Mouse (Mus musculus) liver, embryonic 12.5 days (tissue): ENCODE results near the gene Pip4k2b. TPM values are rescaled to one million over a fixed set of nuclear protein-coding genes. Genes with fewer than 3 reads are reported as not detected.
"Not testable (repeated sequence)": the region's sequence is repeated elsewhere in the genome, so short reads cannot be mapped to it uniquely, and the experiment has no call there.

Source experiments
- ATAC-seq: fragments of 200-750 bp; cut with Nextera tagmentation; 2 replicates; pipeline ENCODE4 v1.8.0; 2017; ENCODE audit warnings: moderate number of reproducible peaks, mild to moderate bottlenecking, moderate library complexity
- H3K27ac ChIP-seq: fragments of 300-500 bp; sonication (generic); 2 replicates; pipeline ENCODE4 v1.5.1; 2016; ENCODE audit warnings: mild to moderate bottlenecking
- H3K27me3 ChIP-seq: fragments of 300-500 bp; sonication (generic); replicated peaks from 2 replicates; pipeline ENCODE4 v1.6.1; 2016; ENCODE audit warnings: mild to moderate bottlenecking, moderate library complexity
- H3K36me3 ChIP-seq: fragments of 300-500 bp; sonication (generic); 2 replicates; pipeline ENCODE4 v1.6.1; 2016; ENCODE audit warnings: mild to moderate bottlenecking, moderate library complexity
- H3K4me1 ChIP-seq: fragments of 300-500 bp; sonication (generic); 2 replicates; pipeline ENCODE4 v1.6.1; 2016
- H3K4me2 ChIP-seq: fragments of 300-500 bp; sonication (generic); 2 replicates; pipeline ENCODE4 v1.6.1; 2016; ENCODE audit warnings: mild to moderate bottlenecking, moderate library complexity
- H3K4me3 ChIP-seq: fragments of 300-500 bp; sonication (generic); 2 replicates; pipeline ENCODE4 v1.5.1; 2016; ENCODE audit warnings: mild to moderate bottlenecking, moderate library complexity
- H3K9ac ChIP-seq: fragments of 300-500 bp; sonication (generic); 2 replicates; pipeline ENCODE4 v1.6.1; 2016; ENCODE audit warnings: mild to moderate bottlenecking, moderate library complexity
- H3K9me3 ChIP-seq: fragments of 300-500 bp; sonication (generic); replicated peaks from 2 replicates; pipeline ENCODE4 v1.6.1; 2016; ENCODE audit warnings: mild to moderate bottlenecking, moderate library complexity
- WGBS: fragments of 180-500 bp; shearing (Covaris S2); methylation state at CpG from one replicate; pipeline ENCODE4 v1.1.7; 2016; ENCODE audit not compliant: insufficient replicate concordance; 5-methylcytosine and 5-hydroxymethylcytosine counted together
- polyA plus RNA-seq: library from polyadenylated mRNA; unstranded; fragments of >200 nt; fragmentation: Nextera tagmentation; extraction: Ambion mirVana; gene quantifications from 2 replicates; pipeline ENCODE4 v1.2.1, GENCODE M21; 2016

The Pip4k2b gene
- polyA plus RNA-seq: 0.92 and 1.1 TPM in 2 replicates

DNA sequence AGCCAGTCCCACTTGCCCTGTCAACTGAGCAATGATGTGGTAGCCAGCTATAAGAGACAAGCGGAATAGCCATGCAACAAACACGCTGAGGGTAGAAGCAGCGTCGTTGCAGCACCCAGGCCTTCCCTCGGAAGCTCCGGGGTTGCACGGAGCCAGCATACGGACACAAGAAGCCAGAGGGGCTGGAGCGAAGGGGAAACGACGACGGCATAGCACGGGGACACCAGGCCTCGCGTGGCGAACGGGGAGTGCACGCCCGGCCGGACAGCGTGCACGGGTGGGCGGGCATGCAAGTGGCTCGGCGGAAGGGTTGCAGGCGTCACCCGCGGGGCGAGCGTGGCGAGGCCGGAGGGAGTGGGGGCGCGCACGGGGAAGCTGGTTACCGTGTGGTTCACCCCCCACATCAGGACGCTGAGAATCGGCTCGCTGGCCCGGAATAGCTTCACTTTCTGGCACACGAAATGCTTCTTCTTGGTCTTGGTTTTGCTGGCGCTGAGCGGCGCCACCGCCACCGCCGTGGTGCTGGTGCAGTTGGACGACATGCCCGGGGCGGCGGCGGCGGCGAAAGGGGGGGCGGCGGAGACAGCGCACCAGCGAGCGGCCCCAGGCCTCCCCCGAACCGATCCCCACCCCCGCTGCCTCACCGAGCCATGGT is at the start of gene Pip4k2b:
TSS of gene Pip4k2b (minus strand) at position 642 of the 655 bp plus-strand sequence.
- Histone ChIP-seq H3K4me2 (peak within 1 kb of the TSS; percentile 93), H3K4me1 (peaks cover 54% of the 10 kb centered on the region)

DNA sequence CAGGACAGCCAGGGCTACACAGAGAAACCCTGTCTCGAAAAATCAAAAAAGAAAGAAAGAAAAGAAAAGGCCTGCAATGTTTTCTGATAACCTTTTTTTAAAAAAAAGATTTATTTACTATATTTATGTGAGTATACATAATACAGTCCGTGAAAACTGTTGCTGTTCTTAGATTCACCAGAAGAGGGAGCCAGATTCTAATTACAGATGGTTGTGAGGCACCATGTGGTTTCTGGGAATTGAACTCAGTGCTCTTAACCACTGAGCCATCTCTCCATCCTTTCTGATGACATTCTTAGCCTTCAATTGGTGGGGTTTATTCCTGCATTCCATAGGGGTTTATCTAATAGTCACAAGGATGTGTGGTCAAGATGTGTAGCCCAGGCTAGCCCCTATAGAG is 48.7 kb upstream of the Pip4k2b start:
- no peak overlapping the region for H3K27ac ChIP-seq
- H3K9me3 ChIP-seq: no peaks in the 10 kb centered on the region
- no peaks in the 10 kb centered on the region for H3K36me3 ChIP-seq
- H3K4me1 ChIP-seq: peaks cover 16% of the 10 kb centered on the region
- no peak overlapping the region for H3K4me2 ChIP-seq
- no peak for ATAC-seq
- 3% methylated on average over 2 of the region's 2 CpGs for WGBS
- H3K4me3 ChIP-seq: no peak overlapping the region
- H3K9ac ChIP-seq: no peak overlapping the region
- H3K27me3 ChIP-seq: no peaks in the 10 kb centered on the region

More for the DNA sequence above, at the start of gene Pip4k2b:
- 1% methylated on average over 51 of the region's 63 CpGs for WGBS
- Histone ChIP-seq H3K4me3 (peak within 1 kb of the TSS; percentile 85), H3K27me3 (no peaks in the 10 kb centered on the region), H3K9me3 (0 out of 2 replicates have a peak, but pooled peaks cover under 1% of the 10 kb centered on the region), H3K27ac (peak within 1 kb of the TSS; percentile 85), H3K9ac (peak within 1 kb of the TSS; percentile 90), H3K36me3 (peaks cover 35% of the 10 kb centered on the region)
- peak; percentile 57 for ATAC-seq

DNA sequence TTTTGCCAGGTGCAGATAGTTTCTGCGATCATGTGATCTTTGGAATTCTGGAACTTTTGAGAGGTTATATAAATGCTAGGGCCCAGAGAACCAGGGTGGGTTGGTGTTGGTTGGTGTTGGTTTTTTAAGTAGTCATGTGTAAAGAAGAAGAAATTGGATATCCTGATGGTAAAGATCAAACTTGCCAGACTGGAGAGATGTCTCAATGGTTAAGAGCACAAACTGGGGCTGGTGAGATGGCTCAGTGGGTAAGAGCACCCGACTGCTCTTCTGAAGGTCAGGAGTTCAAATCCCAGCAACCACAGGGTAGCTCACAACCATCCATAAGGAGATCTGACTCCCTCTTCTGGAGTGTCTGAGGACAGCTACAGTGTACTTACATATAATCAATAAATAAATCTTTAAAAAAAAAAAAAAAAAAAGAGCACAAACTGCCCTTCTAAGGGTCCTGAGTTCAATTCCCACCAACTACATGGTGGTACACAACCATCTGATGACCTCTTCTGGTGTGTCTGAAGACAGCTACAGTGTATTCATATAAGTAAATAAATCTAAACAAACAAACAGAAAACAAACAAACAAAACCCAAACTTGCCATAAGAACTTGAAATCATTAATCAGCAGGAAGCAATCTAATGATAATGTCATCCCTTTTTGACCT is 46.4 kb upstream of the Pip4k2b start:
- H3K4me2 ChIP-seq, H3K4me3 ChIP-seq, H3K27ac ChIP-seq, H3K36me3 ChIP-seq, H3K27me3 ChIP-seq, ATAC-seq, H3K4me1 ChIP-seq, H3K9me3 ChIP-seq, H3K9ac ChIP-seq: not testable (repeated sequence)
- 64% methylated on average over 2 of the region's 2 CpGs for WGBS

DNA sequence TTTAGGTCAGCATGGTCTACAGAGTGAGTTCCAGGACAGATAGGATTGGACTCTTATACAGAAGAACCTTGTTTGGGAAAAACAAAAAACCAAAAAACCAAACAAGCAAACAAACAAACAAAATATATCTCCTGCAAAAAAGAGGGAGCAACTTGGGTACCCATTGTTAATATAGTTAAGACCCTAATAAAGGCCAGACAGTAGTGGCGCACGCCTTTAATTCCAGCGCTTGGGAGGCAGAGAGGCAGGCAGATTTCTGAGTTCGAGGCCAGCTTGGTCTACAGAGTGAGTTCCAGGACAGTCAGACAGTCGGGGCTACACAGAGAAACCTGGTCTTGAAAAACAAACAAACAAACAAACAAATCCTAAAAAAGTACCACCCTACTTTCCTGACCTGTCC is 45.2 kb upstream of the Pip4k2b start:
- WGBS: 67% methylated on average over 5 of the region's 5 CpGs
- Histone ChIP-seq H3K27me3 (no peaks in the 10 kb centered on the region; the same call in 1 of the 2 replicates), H3K4me2 (no peak overlapping the region), H3K9ac (no peak overlapping the region), H3K4me1 (no peaks in the 10 kb centered on the region), H3K9me3 (no peaks in the 10 kb centered on the region), H3K36me3 (no peaks in the 10 kb centered on the region), H3K4me3 (no peak overlapping the region), H3K27ac (no peak overlapping the region)
- ATAC-seq: no peak

- no peak overlapping the region for H3K27ac ChIP-seq
- no peak for ATAC-seq
These were observed 43.5 kb upstream of the Pip4k2b start for GRCm38 (mm10) chr11:97787961-97788360.

GRCm38 (mm10) chr11:97782564-97782895 is 38.0 kb upstream of the Pip4k2b start:
- Histone ChIP-seq H3K27ac (peak overlapping the region; percentile 88), H3K4me2 (peak overlapping the region; percentile 74), H3K27me3 (no peaks in the 10 kb centered on the region; the same call in 1 of the 2 replicates), H3K4me1 (peaks cover 36% of the 10 kb centered on the region), H3K9me3 (no peaks in the 10 kb centered on the region), H3K36me3 (peaks cover 43% of the 10 kb centered on the region), H3K4me3 (peak overlapping the region; percentile 80), H3K9ac (peak overlapping the region; percentile 64)
- no peak; the same call in 1 of the 2 replicates for ATAC-seq
- under 1% methylated on average over 10 of the region's 10 CpGs for WGBS

More at GRCm38 (mm10) chr11:97787961-97788360, 43.5 kb upstream of the Pip4k2b start:
- H3K9me3 ChIP-seq: no peaks in the 10 kb centered on the region
- 75% methylated on average over 3 of the region's 3 CpGs for WGBS
- H3K36me3 ChIP-seq: 0 out of 2 replicates have a peak, but pooled peaks cover 3% of the 10 kb centered on the region
- H3K9ac ChIP-seq: no peak overlapping the region
- H3K4me1 ChIP-seq: peaks cover 6% of the 10 kb centered on the region
- no peak overlapping the region for H3K4me3 ChIP-seq
- H3K27me3 ChIP-seq: no peaks in the 10 kb centered on the region; the same call in 1 of the 2 replicates
- H3K4me2 ChIP-seq: no peak overlapping the region

GRCm38 (mm10) chr11:97781832-97782563 is 37.5 kb upstream of the Pip4k2b start, which contains the start of gene Rpl23:
Rpl23 (minus strand) TSS chr11:97782437.
- Histone ChIP-seq H3K4me2 (peak within 1 kb of the TSS; percentile 74), H3K4me1 (peaks cover 36% of the 10 kb centered on the region), H3K36me3 (peaks cover 49% of the 10 kb centered on the region), H3K27ac (peak within 1 kb of the TSS; percentile 88), H3K9me3 (no peaks in the 10 kb centered on the region), H3K4me3 (peak within 1 kb of the TSS; percentile 80), H3K27me3 (no peaks in the 10 kb centered on the region; the same call in 1 of the 2 replicates), H3K9ac (peak within 1 kb of the TSS; percentile 91)
- ATAC-seq: peak; percentile 90
- under 1% methylated on average over 67 of the region's 67 CpGs for WGBS

GRCm38 (mm10) chr11:97781478-97781831 is 37.0 kb upstream of the Pip4k2b start:
- Histone ChIP-seq H3K4me2 (peak overlapping the region; percentile 74), H3K4me3 (peak overlapping the region; percentile 80), H3K9ac (peak overlapping the region; percentile 91), H3K4me1 (peaks cover 36% of the 10 kb centered on the region), H3K36me3 (peaks cover 54% of the 10 kb centered on the region), H3K27me3 (no peaks in the 10 kb centered on the region), H3K9me3 (no peaks in the 10 kb centered on the region), H3K27ac (peak overlapping the region; percentile 88)
- WGBS: under 1% methylated on average over 11 of the region's 11 CpGs
- no peak for ATAC-seq

DNA sequence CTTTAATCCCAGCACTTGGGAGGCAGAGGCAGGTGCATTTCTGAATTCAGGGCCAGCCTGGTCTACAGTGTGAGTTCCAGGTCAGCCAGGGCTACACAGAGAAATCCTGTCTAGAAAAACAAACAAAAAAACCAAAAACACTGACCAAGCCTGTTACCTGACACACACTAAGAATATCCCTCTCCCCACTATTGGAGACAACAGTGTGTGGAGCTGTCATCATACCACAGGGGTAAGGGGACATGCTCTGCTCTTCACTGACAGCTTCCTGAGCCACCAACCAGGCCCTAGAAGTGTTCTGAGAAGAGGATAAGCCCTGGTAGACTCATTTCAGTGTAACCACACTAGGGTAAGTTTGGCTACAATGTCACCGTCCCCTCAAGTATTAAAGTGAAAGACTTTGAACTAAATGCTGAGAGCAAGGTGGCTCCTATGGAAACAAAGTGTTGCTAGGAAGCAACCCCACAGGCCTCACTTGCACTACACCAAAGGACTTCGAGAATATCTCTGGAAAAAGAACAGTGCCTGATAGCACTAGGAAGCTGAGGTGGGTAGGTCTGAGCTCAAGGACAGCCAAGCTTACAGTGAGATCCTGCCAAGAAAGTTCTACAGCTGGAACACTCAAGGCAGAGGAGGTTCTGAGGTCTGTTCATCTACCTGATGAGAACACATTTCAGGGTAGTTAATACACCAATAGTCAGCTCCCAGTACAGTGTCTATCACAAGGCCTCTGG is 35.6 kb upstream of the Pip4k2b start:
- H3K27ac ChIP-seq: peak overlapping the region; percentile 88

DNA sequence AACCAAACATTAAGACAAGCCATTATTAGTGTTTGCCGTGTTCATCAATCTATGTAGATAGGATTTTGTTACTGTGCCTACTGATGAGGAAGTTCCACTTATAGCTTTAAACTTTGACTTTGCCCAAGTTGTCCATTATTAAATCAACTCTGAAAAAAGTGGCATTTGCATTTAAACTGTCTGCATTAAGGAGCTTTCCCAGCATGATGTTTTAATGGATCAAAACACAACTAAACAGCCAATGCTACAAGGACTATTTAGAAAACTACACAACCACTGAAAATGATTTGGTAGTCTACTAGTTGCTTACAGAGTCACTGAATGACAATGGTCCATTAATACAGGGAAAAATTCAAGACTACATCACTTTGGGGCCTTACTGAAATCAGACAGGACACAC is 34.4 kb upstream of the Pip4k2b start:
- ATAC-seq: no peak
- peak overlapping the region; percentile 33 for H3K4me3 ChIP-seq
- peak overlapping the region; percentile 30; the same call in 1 of the 2 replicates for H3K9ac ChIP-seq
- peak overlapping the region; percentile 71 for H3K27ac ChIP-seq
- peak overlapping the region; percentile 43 for H3K4me2 ChIP-seq
- H3K36me3 ChIP-seq: peaks cover 65% of the 10 kb centered on the region
- 79% methylated on average over 1 of the region's 1 CpGs for WGBS
- peaks cover 47% of the 10 kb centered on the region for H3K4me1 ChIP-seq
- H3K9me3 ChIP-seq: no peaks in the 10 kb centered on the region
- no peaks in the 10 kb centered on the region for H3K27me3 ChIP-seq

More for the DNA sequence above, 35.6 kb upstream of the Pip4k2b start:
- no peaks in the 10 kb centered on the region for H3K9me3 ChIP-seq
- H3K9ac ChIP-seq: peak overlapping the region; percentile 91
- H3K27me3 ChIP-seq: no peaks in the 10 kb centered on the region
- peaks cover 67% of the 10 kb centered on the region for H3K36me3 ChIP-seq
- peak overlapping the region; percentile 80 for H3K4me3 ChIP-seq
- ATAC-seq: no peak
- H3K4me2 ChIP-seq: peak overlapping the region; percentile 74
- WGBS: 37% methylated on average over 2 of the region's 2 CpGs
- H3K4me1 ChIP-seq: peaks cover 47% of the 10 kb centered on the region

DNA sequence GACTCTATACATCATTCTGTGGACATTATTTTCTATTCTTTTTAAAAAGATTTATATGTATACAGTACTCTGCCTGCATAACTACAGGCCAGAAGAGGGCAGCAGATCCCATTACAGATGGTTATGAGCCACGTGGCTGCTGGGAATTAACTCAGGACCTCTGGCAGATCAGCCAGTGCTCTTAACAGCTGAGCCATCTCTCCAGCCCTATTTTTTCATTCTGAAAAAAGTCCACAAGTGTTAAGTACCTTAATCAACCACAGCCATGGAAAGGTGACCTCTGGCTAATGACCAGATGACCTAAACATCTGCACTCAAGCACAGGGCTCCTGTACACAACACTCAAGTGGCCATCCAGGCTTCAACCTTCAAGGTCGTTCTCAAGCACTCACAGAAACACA is 32.6 kb upstream of the Pip4k2b start:
- ATAC-seq: no peak; the same call in 1 of the 2 replicates
- 43% methylated on average over 2 of the region's 2 CpGs for WGBS
- Histone ChIP-seq H3K9ac (no peak overlapping the region), H3K9me3 (no peaks in the 10 kb centered on the region), H3K27ac (peak overlapping the region; percentile 29; the same call in 1 of the 2 replicates), H3K27me3 (no peaks in the 10 kb centered on the region), H3K4me3 (no peak overlapping the region), H3K36me3 (peaks cover 65% of the 10 kb centered on the region), H3K4me2 (no peak overlapping the region), H3K4me1 (peaks cover 37% of the 10 kb centered on the region)
